Mouse (Mus musculus) MEL (cell line): ENCODE measurements around the gene Klf13. TPM values are rescaled to one million over a fixed set of nuclear protein-coding genes. Genes with fewer than 3 reads are reported as not detected.

ENCODE experiments used
- DNase-seq: peaks from one replicate; pipeline ENCODE4 v3.0.0; 2011; ENCODE audit warnings: low read depth, low spot score
- H3K27ac ChIP-seq: 2 replicates; pipeline ENCODE4 v1.5.1; 2012; ENCODE audit warnings: low read depth, mild to moderate bottlenecking, control low read depth, low read length, moderate library complexity; ENCODE audit not compliant: control insufficient read depth
- H3K27me3 ChIP-seq, 2 experiments: fragments of 150-350 bp in 1 of 2; sonication (generic) in 1 of 2; 2 replicates each; pipeline ENCODE4 v1.6.1; 2012; ENCODE audit warnings: low read length in 2 of 2, mild to moderate bottlenecking in 2 of 2, improper control_type of control experiment in 1 of 2, moderate library complexity in 1 of 2; ENCODE audit not compliant: insufficient read depth in 2 of 2, control insufficient read depth in 1 of 2
- H3K36me3 ChIP-seq, 2 experiments: 2 replicates each; pipeline ENCODE4 v1.6.1; 2012 to 2014; ENCODE audit warnings: low read length in 2 of 2, improper control_type of control experiment in 1 of 2, inconsistent platforms in 1 of 2, mild to moderate bottlenecking in 1 of 2; ENCODE audit not compliant: insufficient read depth in 2 of 2, control insufficient read depth in 1 of 2
- H3K4me1 ChIP-seq, 2 experiments: fragments of 150-350 bp in 1 of 2; sonication (generic) in 1 of 2; 2 replicates each; pipeline ENCODE4 v1.6.1; 2012; ENCODE audit warnings: low read length in 2 of 2, improper control_type of control experiment in 1 of 2, mild to moderate bottlenecking in 1 of 2; ENCODE audit not compliant: insufficient read depth in 2 of 2, control insufficient read depth in 1 of 2
- H3K4me3 ChIP-seq, 2 experiments: fragments of 150-350 bp in 1 of 2; sonication (generic) in 1 of 2; 2 replicates each; pipeline ENCODE4 v1.5.1; 2012; ENCODE audit warnings: low read depth in 2 of 2, low read length in 2 of 2, mild to moderate bottlenecking in 2 of 2, moderate library complexity in 2 of 2, control low read depth in 1 of 2, improper control_type of control experiment in 1 of 2; ENCODE audit not compliant: control insufficient read depth in 1 of 2, insufficient read depth in 1 of 2
- H3K79me2 ChIP-seq: 2 replicates; pipeline ENCODE4 v1.6.1; 2012; ENCODE audit warnings: mild to moderate bottlenecking, low read length, moderate library complexity; ENCODE audit not compliant: control insufficient read depth, poor library complexity, insufficient read depth
- H3K9ac ChIP-seq: 2 replicates; pipeline ENCODE4 v1.6.1; 2012; ENCODE audit warnings: low read depth, mild to moderate bottlenecking, control low read depth, low read length, moderate library complexity; ENCODE audit not compliant: control insufficient read depth, poor library complexity, severe bottlenecking
- H3K9me3 ChIP-seq: fragments of 150-350 bp; sonication (generic); replicated peaks from 2 replicates; pipeline ENCODE4 v1.6.1; 2012; ENCODE audit warnings: mild to moderate bottlenecking, low read length, improper control_type of control experiment, moderate library complexity; ENCODE audit not compliant: insufficient read depth
- BHLHE40 ChIP-seq: IDR thresholded peaks from 2 replicates; pipeline ENCODE4 v1.6.1; 2012; ENCODE audit warnings: low read depth, mild to moderate bottlenecking, inconsistent platforms, low read length, improper control_type of control experiment, borderline replicate concordance
- CTCF ChIP-seq, 3 experiments: IDR thresholded peaks in 2 of 3; conservative IDR thresholded peaks in 1 of 3; 2 replicates each; pipeline ENCODE4 v1.5.1; 2011 to 2012; ENCODE audit warnings: low read length in 3 of 3, low read depth in 2 of 3, mild to moderate bottlenecking in 2 of 3, improper control_type of control experiment in 1 of 3, inconsistent platforms in 1 of 3, mixed read lengths in 1 of 3, moderate library complexity in 1 of 3; ENCODE audit not compliant: control insufficient read depth in 1 of 3, insufficient read depth in 1 of 3, poor library complexity in 1 of 3, severe bottlenecking in 1 of 3
- GATA1 ChIP-seq: IDR thresholded peaks from 2 replicates; pipeline ENCODE4 v1.6.1; 2011; ENCODE audit warnings: low read depth, low read length, improper control_type of control experiment
- HCFC1 ChIP-seq: IDR thresholded peaks from 2 replicates; pipeline ENCODE4 v1.6.1; 2012; ENCODE audit warnings: low read depth, mild to moderate bottlenecking, inconsistent platforms, low read length, improper control_type of control experiment, moderate library complexity
- JUND ChIP-seq: IDR thresholded peaks from 2 replicates; pipeline ENCODE4 v1.6.1; 2011; ENCODE audit warnings: low read depth, mild to moderate bottlenecking, improper control_type of control experiment, low read length
- KAT2A ChIP-seq: conservative IDR thresholded peaks from 2 replicates; pipeline ENCODE4 v1.6.1; 2012; ENCODE audit warnings: low read depth, low read length, improper control_type of control experiment, inconsistent platforms
- MAX ChIP-seq: IDR thresholded peaks from 2 replicates; pipeline ENCODE4 v1.6.1; 2011; ENCODE audit warnings: low read length, improper control_type of control experiment
- MAZ ChIP-seq: IDR thresholded peaks from 2 replicates; pipeline ENCODE4 v1.6.1; 2012; ENCODE audit warnings: low read depth, mild to moderate bottlenecking, inconsistent platforms, low read length, improper control_type of control experiment
- MYB ChIP-seq: IDR thresholded peaks from 2 replicates; pipeline ENCODE4 v1.6.1; 2011; ENCODE audit warnings: mild to moderate bottlenecking, low read depth, low read length, improper control_type of control experiment
- POLR2A ChIP-seq, 2 experiments: IDR thresholded peaks; 2 replicates each; pipeline ENCODE4 v1.6.1; 2011 to 2012; ENCODE audit warnings: low read length in 2 of 2, mild to moderate bottlenecking in 2 of 2, control low read depth in 1 of 2, improper control_type of control experiment in 1 of 2, low read depth in 1 of 2, moderate library complexity in 1 of 2; ENCODE audit not compliant: control insufficient read depth in 1 of 2, insufficient read depth in 1 of 2, poor library complexity in 1 of 2
- POLR2AphosphoS2 ChIP-seq: IDR thresholded peaks from 2 replicates; pipeline ENCODE4 v1.6.1; 2011; ENCODE audit warnings: low read length, improper control_type of control experiment
- RAD21 ChIP-seq: IDR thresholded peaks from 2 replicates; pipeline ENCODE4 v1.6.1; 2011; ENCODE audit warnings: mild to moderate bottlenecking, low read depth, low read length, improper control_type of control experiment
- SIN3A ChIP-seq: IDR thresholded peaks from 2 replicates; pipeline ENCODE4 v1.6.1; 2012; ENCODE audit warnings: low read length, improper control_type of control experiment, inconsistent platforms
- TAL1 ChIP-seq: IDR thresholded peaks from 2 replicates; pipeline ENCODE4 v1.6.1; 2012; ENCODE audit warnings: mild to moderate bottlenecking, inconsistent platforms, low read length, moderate library complexity, mixed read lengths
- UBTF ChIP-seq: IDR thresholded peaks from 2 replicates; pipeline ENCODE4 v1.6.1; 2012; ENCODE audit warnings: low read depth, mild to moderate bottlenecking, inconsistent platforms, low read length, improper control_type of control experiment, moderate library complexity, borderline replicate concordance; ENCODE audit not compliant: insufficient read depth
- USF2 ChIP-seq, 2 experiments: IDR thresholded peaks; 2 replicates each; pipeline ENCODE4 v1.6.1; 2011 to 2012; ENCODE audit warnings: improper control_type of control experiment in 2 of 2, low read length in 2 of 2, borderline replicate concordance in 1 of 2, inconsistent platforms in 1 of 2, low read depth in 1 of 2, mild to moderate bottlenecking in 1 of 2; ENCODE audit not compliant: insufficient read depth in 1 of 2
- ZC3H11A ChIP-seq: IDR thresholded peaks from 2 replicates; pipeline ENCODE4 v1.6.1; 2012; ENCODE audit warnings: low read depth, mild to moderate bottlenecking, inconsistent platforms, low read length, improper control_type of control experiment
- ZMIZ1 ChIP-seq: IDR thresholded peaks from 2 replicates; pipeline ENCODE4 v1.6.1; 2012; ENCODE audit warnings: low read depth, mild to moderate bottlenecking, inconsistent platforms, low read length, improper control_type of control experiment, moderate library complexity
- polyA plus RNA-seq, 2 experiments: library from polyadenylated mRNA; stranded (reverse) in 1 of 2; unstranded in 1 of 2; fragments of >175 nt in 1 of 2; fragments of >200 nt in 1 of 2; gene quantifications; 2 replicates each; pipeline versions ENCODE4 v1.2.1 to v1.2.4; 2012; ENCODE audit warnings: low replicate concordance in 2 of 2, low read depth in 1 of 2; ENCODE audit not compliant: insufficient read length in 2 of 2, insufficient read depth in 1 of 2, missing spikeins in 1 of 2
- total RNA-seq: library from RNA; depleted of rRNA; stranded (reverse); fragments of 300-350 nt; gene quantifications from 2 replicates; pipeline ENCODE4 v1.2.3, GENCODE M21; 2012

The Klf13 gene
- total and polyA plus RNA-seq, 3 experiments: 21.6 to 118 (median 26.9) TPM

GRCm38 (mm10) chr7:63905190-63905589 is 33.5 kb downstream of the Klf13 start:
- TF ChIP-seq ZC3H11A (no peak), MYB (no peak)
- Histone ChIP-seq H3K4me3 (no peak overlapping the region), H3K36me3 (peaks cover 0 to 40% of the 10 kb centered on the region in 2 experiments; a peak in 2 of 4 replicates), H3K27ac (no peak overlapping the region; the same call in 1 of the 2 replicates), H3K9me3 (no peaks in the 10 kb centered on the region), H3K4me1 (peaks cover 22 to 45% of the 10 kb centered on the region in 2 experiments), H3K9ac (no peak overlapping the region), H3K27me3 (no peaks in the 10 kb centered on the region), H3K79me2 (peaks cover 54% of the 10 kb centered on the region)
- DNase-seq: no peak

DNA sequence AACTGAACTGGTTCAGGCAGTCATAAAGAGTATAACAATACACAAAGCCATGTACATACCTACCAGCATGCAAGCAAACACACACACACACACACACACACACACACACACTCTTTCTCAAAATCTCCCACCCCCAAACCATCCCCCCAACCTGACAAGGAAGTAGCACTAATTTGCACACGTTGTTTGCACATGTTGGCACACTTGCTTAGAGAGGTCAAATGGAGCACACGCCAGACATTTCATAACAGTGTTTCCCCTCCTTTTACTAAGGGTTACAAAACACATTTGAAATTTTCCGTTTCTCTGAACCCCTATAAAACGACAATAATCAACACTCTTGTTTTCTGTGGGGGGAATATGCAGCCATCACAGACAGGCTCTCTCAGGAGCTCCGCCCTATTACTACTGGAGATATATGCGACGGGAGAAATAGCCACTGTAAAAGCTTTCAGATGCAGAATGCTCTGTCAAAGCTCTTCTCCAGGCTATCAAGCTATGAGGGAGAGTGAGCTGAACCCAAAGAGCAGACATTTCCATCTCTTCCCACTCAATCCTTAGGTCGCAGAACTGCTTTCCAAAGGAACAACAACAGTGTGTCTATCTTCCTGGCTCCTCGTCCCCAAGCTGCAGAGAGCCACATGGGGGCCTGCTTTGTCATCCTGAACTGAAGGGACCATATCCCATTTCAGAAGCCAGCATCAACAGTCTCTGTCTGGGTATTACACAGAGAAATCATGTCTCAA is 34.9 kb downstream of the Klf13 start:
- DNase-seq: no peak
- Histone ChIP-seq H3K79me2 (peaks cover 51% of the 10 kb centered on the region), H3K9me3 (no peaks in the 10 kb centered on the region), H3K36me3 (peaks cover 0 to 27% of the 10 kb centered on the region in 2 experiments; a peak in 2 of 4 replicates), H3K4me1 (peaks cover 16 to 36% of the 10 kb centered on the region in 2 experiments), H3K4me3 (no peak overlapping the region), H3K27me3 (no peaks in the 10 kb centered on the region), H3K9ac (no peak overlapping the region), H3K27ac (no peak overlapping the region)
- no peak for TF ChIP-seq ZMIZ1
- TF ChIP-seq JUND: no peak

DNA sequence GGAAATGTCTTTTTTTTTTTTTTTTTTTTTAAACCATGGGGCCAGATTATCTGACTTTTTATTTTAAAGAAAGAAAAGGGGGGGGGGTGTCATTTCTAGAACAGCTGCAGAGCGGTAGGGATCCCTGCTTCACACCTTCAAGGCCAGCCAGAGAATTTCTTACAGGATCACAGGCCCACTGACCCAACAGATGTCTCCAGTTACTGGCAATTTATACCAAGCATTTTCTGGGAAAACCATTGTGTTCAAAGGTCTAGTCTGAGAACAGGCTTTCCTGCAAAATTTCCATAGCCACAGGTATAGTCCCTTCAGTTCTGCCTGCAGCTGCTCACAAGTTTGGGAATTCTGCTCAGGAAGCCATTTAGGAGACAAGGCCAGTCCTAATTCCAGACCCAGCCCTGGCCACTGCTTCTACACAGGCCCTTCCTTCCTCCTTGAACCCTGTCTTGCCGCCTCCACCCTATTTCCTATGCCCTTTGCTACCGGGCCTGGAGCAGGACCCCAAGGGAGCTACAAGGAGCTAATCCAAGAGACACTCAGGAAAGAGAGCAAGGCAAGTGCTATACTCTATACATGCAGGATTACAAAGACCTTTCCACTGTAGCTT is 36.0 kb downstream of the Klf13 start:
- DNase-seq: no peak
- H3K36me3 ChIP-seq: peaks cover 0 to 18% of the 10 kb centered on the region in 2 experiments; a peak in 2 of 4 replicates
- no peak overlapping the region for H3K27ac ChIP-seq
- H3K79me2 ChIP-seq: peaks cover 45% of the 10 kb centered on the region
- H3K4me1 ChIP-seq: peaks cover 12 to 31% of the 10 kb centered on the region in 2 experiments
- no peaks in the 10 kb centered on the region for H3K9me3 ChIP-seq
- H3K9ac ChIP-seq: no peak overlapping the region
- no peaks in the 10 kb centered on the region for H3K27me3 ChIP-seq
- H3K4me3 ChIP-seq: no peak overlapping the region
- no peak for TF ChIP-seq HCFC1
- no peak for TF ChIP-seq ZC3H11A
- no peak for TF ChIP-seq JUND
- no peak for TF ChIP-seq RAD21
- TF ChIP-seq KAT2A: no peak
- TF ChIP-seq ZMIZ1: no peak
- no peak for TF ChIP-seq UBTF
- no peak for TF ChIP-seq POLR2A (IDR thresholded peaks at IDR 0.05; ENCODE audit: control insufficient read depth in 1 of 2, insufficient read depth in 1 of 2, low read depth in 1 of 2, low read length in 2 of 2, poor library complexity in 1 of 2)
- no peak for TF ChIP-seq CTCF (IDR thresholded peaks at IDR 0.05 in 2 of 3, conservative IDR thresholded peaks at IDR 0.05 in 1 of 3; ENCODE audit: control insufficient read depth in 1 of 3, insufficient read depth in 1 of 3, low read depth in 2 of 3, low read length in 3 of 3, poor library complexity in 1 of 3, severe bottlenecking in 1 of 3)
- no peak for TF ChIP-seq USF2 (IDR thresholded peaks at IDR 0.05; ENCODE audit: borderline replicate concordance in 1 of 2, insufficient read depth in 1 of 2, low read depth in 1 of 2, low read length in 2 of 2)
- no peak for TF ChIP-seq POLR2AphosphoS2
- no peak for TF ChIP-seq GATA1
- no peak for TF ChIP-seq TAL1
- no peak for TF ChIP-seq BHLHE40
- no peak for TF ChIP-seq SIN3A
- TF ChIP-seq MAZ: no peak
- no peak for TF ChIP-seq MAX
